Mouse (Mus musculus): ENCODE measurements at regions not wholly inside any gene's neighbourhood (a gene's known extent, or its start where the extent isn't known, plus 50 kb on each side); places are given as distances from the start of the nearest gene placed in this dataset.

- DNase-seq: no peak
Measured at GRCm38 (mm10) chr9:117689946-117690345, 60.2 kb upstream of the Rbms3 start.

Measured in cerebellum, adult 11 months (tissue).